Mouse (Mus musculus): ENCODE data around the gene Aoah.

DNA sequence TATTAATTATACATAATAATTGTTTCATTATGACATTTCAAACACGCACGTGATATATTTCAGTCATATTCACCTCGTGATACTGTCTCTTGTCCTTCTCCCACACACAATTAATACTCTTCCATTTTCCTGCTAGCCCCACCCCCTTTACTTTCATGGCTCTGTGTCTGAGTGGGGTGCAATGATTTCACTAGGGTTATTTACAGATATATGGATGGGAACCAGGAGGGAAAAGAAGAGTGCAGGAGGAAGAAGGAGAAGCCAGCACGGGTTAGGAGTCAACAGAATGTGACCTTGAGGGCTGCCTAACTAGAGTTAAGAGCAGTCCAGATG, 212.4 kb downstream of the Aoah start:
- TF ChIP-seq CTCF (IDR thresholded peaks at IDR 0.05; ENCODE audit: low read depth, low read length) (no peak), POLR2A (IDR thresholded peaks at IDR 0.05; ENCODE audit: borderline replicate concordance, low read depth, low read length) (no peak)
